Mouse (Mus musculus): ENCODE data around the gene Insm1. TPM values are rescaled to one million over a fixed set of nuclear protein-coding genes. Genes with fewer than 3 reads are reported as not detected.

Insm1 gene
- not detected in 2 replicates for polyA plus RNA-seq (2015; fragmentation: Nextera tagmentation; extraction: Ambion mirVana)

GRCm38 (mm10) chr2:146221076-146221928, at the start of gene Insm1:
Gene Insm1, plus strand, starts transcription at chr2:146221921.

All from urinary bladder, postnatal 0 days (tissue).